Mouse (Mus musculus): ENCODE data around the gene Dpagt1.
"Not testable (repeated sequence)": the region's sequence is repeated elsewhere in the genome, so short reads cannot be mapped to it uniquely, and the experiment has no call there.

Gene Dpagt1

DNA sequence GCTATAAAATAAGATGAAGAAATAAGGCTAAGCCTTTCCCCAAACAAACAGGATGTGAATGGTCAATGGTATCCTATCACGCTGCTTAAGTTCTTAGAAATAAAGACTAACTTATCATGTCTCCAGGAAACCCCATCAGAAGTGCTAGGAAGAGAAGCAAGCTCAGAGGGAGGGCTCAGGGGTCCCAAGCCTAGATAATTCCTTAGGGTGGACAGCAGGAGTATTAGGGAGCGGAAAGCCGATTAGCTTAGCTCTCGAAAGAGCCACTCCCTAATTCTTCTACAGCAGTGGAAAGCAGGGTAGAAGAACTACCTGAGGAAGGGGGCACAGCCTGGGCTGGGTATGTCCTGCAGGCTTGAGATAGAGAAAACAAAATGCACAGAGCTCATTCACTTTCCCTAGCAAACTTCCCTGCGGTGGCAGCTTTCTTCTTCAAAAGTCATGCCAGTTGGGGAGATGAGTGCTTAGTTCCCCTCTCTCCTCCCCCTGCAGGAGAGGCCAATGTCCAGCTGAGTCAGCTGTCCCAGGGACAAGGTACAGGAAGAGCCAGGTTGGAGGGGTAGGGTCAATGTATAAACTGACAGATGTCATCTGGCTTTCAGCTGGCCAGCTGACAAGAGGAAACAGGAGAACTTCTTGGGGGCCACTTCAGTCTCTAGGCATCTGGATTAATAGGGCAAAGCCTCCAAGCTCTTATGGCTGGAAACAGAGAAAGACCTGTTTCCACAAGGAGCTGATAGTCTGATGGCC, 7.6 kb upstream of the Dpagt1 start:
- intact Hi-C loops (cut with DNase I), result no loop called here

DNA sequence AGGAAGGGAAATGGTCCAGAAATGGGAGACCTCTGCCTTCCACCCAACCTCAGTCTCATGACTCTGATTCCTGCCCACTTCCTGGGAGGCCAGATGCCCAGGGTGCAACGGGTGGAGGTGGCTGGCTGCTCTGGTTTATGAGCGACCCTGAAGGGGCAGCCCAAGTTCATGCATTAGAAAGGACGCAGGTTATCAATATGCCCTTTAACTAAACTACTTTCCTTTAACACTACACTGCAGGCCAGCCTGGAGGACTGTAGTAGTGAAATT, 7.1 kb upstream of the Dpagt1 start:
- intact Hi-C loops (cut with DNase I), result no loop called here

DNA sequence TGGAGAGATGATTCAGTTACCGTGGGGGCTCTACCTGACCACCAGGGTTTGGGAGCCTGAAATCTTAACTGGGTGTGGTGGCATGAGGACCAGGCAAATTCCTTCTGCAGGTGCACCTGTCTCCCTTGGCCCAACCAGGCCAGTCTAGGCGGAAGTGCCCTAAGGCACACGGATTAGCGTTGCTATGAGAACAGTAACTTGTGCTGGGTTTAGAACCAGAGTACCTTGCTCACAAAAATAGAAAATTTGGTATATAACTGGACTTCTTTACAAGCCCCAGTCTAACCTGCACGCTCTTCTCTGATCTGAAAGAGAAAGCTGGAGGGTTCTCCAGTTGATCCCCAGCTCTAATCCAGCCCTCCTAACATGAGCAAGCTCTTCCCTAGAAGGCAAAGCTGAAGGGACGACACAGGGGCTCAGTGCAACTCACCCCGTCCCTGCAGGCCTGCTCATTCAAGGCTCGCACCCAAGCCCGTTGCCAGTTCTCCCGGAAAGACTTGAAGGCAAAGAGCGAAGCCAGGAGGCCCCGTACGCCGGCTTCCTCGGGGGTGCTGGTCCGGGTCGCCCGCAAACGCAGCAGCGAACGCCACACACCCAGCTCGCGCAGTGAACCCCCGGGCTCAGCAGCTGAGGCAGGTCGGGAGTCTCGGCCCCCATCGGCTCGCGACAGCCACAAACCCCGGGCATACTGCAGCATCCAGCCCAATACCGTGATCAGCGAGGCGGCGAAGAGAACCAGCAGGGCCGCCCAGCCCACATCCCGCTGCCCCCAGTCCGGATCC, 6.5 kb upstream of the Dpagt1 start:
- intact Hi-C loops (cut with DNase I), result no loop called here

DNA sequence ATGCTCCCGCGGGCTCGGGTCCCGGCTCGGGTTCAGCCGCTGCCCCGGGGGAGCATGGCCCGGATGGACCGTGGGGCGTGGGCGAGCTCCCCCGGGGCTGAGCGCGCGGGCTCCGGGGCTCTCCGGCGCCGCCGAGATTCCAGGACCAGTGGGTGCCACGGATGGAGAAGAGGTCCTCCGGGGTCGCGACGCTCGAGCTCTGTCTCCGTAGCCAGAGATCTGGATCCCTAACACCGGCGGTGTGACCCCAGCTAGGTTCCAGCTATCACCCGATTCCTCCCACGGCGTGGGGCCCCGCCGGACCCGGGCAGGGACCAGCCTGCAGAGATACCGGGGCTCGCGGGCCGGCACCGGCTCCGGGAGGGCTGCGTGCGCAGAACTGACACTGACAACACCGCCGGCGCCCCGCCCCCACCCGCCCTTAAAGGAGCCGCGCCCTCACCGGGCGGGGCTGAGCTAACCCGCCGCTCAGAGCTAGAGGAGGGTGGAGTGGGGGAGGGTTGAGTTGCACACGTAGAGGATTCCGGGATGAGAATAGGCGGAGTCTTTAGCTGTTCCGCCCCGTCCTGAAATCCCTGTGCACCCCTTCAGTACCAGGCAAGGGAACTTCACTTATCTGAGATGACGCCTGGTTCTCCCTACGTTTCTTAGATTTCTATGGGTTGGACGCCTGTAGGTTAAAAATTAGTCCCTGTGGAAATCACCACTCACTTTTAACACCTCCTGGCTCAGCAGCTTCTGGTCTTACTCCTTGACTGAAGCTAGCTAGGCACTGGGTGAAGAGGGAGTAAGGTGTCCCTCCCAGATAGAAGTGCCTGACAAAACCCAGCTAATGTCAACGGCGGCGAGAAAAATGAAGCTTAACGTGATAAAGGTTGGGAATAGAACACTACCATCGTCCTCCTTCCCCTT, 5.7 kb upstream of the Dpagt1 start, which contains the start of gene C2cd2l:
C2cd2l (minus strand) TSS at position 399 of the 912 bp plus-strand sequence.
- intact Hi-C loops (cut with DNase I), result no loop called here

DNA sequence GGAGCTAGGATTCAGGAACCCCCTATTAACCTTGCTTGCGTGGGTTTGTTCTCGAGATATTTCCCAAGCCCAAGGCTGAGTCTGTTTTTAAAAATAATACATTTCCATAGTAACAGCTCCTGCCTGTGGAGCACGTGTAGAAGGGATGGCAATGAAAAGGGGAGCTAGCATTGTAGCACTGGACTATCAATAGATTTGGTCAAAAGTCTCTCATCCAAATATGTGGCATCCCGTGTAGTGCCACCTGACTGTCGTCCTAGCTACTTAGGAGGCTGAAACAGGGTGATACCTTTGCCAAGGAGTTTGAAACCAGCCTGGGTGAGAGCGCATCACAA, 5.1 kb upstream of the Dpagt1 start:
- intact Hi-C loops (cut with DNase I), result no loop called here

DNA sequence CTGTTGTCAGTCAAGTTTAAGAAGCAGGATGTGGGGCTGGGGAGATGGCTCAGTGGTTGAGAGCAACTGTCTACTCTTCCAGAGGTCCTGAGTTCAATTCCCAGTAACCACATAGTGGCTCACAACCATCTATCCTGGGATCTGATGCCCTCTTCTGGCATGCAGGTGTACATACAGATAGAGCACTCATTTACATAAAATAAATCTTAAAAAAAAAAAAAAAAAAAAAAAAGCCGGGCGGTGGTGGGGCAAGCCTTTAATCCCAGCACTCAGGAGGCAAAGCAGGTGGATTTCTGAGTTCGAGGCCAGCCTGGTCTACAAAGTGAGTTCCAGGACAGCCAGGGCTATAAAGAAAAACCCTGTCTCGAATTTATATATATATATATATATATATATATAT, 2.2 kb upstream of the Dpagt1 start:
- intact Hi-C loops (cut with DNase I), result not testable (repeated sequence)

DNA sequence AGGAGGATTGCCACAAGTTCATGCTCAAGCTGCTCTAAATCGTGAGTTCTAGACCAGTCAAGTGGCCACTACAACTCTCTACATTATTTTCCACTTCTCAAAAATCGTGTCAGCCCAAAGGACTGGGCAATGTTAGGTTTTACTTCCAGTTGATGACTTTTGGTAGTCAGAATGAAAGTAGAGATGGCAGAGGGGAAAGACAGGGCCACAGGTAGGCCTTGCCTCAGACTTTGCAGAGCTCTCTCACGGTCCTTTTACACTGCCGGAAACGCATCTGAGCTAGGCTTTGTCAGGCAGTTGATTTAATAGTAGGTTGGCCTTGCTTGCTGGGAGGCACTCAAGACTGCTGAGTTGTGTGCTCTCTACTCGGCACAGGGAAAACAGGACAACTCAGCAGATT, 1.7 kb upstream of the Dpagt1 start:
- intact Hi-C loops (cut with DNase I), result no loop called here

DNA sequence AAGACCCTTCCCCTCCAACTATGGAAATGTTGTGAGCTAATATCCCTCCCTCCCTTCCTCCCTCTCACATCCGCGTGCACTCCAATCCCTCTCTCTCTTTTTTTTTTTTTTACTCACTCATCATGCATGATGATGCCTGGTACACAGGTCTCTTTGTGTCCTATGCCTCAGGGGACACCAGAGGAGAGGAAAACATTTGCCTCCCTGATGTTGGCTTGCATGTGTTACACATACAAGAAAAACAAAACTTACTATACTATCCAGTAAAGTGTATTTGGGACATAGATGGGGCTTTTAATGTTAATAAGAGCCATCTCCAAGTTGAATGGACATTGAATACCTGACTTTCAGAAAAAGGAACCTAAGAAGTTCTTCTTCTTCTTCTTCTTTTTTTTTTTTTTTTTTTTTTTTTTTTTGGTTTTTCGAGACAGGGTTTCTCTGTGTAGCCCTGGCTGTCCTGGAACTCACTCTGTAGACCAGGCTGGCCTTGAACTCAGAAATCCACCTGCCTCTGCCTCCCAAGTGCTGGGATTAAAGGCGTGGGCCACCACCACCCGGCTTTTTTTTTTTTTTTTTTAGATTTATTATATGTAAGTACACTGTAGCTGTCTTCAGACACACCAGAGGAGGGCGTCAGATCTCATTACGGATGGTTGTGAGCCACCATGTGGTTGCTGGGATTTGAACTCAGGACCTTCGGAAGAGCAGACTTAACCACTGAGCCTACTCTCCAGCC, 619 bp upstream of the Dpagt1 start:
- intact Hi-C loops (cut with DNase I), result not testable (repeated sequence)

DNA sequence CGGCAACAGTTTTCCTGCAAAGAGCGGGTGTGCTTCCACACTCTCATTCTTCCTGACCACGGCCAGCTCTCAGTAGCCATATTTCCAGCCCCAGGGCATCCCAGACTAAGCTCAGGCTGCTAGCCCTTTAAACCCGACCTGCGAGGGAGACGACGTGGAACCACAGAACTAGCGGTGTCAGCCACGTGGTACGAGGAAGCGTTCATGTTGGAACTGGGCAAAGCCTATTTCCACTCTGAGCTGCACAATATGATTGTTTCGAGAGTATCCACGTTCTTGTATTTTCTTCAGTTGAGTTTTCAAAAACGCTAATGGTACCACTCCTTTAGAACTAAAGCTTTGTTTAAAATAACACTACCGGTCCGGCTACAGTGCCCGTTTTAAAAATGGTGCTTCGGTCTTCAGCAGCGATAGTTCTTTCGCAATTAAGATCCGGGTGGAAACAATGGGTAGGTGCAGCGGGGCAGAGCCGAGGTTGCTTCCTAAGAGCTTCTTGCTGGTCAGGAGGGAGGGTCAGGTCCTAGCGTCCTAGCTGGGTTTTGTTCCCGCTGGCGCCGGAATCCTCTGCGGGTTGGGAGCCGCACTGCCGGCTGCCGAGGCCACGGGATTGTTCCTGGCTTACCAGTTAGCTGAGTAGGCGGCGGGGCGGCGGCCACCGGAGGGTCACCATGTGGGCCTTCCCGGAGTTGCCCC, 698 bp downstream of the Dpagt1 start:
- intact Hi-C loops (cut with DNase I), result no loop called here

DNA sequence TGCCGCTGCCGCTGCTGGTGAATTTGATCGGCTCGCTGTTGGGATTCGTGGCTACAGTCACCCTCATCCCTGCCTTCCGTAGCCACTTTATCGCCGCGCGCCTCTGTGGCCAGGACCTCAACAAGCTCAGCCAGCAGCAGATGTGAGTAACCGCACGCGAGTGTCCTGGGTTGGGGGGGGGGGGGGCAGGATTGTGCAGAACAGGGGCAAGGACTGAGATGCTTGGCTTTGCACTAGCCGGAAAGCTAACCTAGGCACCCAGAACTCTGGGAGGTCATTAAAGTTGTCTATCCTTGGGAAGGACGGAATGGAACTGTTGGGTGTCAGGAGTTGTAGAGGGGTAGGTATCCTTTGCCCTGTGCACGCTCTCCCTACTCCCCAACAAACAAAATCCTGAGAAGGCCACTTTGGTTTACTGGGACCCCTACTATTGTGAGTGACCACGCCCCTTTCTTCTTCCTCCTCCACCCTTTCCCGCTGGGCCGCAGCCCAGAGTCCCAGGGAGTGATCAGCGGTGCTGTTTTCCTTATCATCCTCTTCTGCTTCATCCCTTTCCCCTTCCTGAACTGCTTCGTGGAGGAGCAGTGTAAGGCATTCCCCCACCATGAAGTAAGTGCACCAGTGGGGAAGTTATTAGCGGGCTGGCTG, 1.4 kb downstream of the Dpagt1 start:
- intact Hi-C loops (cut with DNase I), result no loop called here

DNA sequence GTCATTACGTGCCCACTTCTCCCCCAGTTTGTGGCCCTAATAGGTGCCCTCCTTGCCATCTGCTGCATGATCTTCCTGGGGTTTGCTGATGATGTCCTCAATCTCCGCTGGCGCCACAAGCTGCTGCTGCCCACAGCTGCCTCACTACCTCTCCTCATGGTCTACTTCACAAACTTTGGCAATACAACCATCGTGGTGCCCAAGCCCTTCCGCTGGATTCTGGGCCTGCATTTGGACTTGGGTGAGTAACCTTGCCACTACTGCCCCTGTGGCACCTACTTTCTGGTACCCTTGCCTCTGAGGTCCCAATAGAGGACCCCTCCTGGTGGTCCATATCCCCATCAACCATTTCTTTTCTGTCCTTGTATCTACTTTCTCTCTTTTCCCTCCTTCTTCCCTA, 2.1 kb downstream of the Dpagt1 start:
- intact Hi-C loops (cut with DNase I), result no loop called here

DNA sequence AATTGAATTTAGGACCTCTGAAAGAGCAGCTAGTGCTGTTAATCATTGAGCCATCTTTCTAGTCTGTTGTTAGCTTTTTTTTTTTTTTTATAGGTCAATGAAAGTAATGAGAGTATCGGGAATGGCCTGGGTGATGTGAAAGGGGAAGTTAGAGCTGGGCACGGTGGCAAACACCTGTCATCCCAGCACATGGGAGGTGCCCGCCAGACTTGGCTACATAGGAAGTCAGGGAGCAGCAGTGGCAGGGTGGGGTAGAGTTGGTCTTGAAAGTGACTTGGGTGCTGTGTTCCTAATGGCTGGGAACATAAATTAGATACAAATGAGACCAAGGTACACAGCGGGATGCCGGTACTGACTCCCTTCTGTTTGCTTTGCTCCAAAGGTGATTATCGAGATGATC, 4.9 kb downstream of the Dpagt1 start:
- intact Hi-C loops (cut with DNase I), result loop anchor here (10.0 kb wide), 1 partner anchor 86 kb away; the partner anchor contains the start of gene Ccdc153

DNA sequence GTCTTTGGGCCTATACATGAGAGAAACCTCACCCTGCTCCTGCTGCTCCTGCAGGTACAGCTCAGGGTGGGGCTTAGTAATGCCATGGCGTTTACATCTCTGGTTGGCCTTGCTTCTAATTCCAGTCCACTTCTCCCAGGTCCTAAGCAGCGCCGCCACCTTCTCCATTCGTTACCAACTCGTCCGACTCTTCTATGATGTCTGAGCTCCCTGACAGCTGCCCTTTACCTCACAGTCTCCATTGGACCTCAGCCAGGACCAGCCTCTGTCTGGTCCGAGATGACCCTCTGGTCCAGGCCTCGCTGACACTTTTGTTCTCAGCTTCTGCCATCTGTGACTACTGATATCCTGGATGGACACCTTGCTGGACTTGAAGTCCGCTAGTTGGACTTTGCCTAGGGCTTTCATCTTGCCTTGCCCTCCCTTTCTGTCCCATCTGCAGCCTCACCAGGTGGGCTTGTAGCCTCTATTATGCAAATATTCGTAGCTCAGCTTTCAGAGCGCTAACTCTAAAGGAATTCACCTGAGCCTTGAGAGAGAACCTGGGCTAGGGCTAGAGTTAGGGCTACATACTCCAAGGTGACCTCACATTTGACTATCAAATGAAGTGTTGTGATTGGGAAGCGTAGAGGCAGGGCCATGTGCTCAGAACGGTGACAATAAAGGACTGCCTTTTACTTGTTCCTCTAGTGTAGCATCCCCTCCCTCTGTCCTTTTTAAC, 7.3 kb downstream of the Dpagt1 start:
- intact Hi-C loops (cut with DNase I), result loop anchor here (10.0 kb wide), 1 partner anchor 88 kb away; the partner anchor contains the start of gene Ccdc153

DNA sequence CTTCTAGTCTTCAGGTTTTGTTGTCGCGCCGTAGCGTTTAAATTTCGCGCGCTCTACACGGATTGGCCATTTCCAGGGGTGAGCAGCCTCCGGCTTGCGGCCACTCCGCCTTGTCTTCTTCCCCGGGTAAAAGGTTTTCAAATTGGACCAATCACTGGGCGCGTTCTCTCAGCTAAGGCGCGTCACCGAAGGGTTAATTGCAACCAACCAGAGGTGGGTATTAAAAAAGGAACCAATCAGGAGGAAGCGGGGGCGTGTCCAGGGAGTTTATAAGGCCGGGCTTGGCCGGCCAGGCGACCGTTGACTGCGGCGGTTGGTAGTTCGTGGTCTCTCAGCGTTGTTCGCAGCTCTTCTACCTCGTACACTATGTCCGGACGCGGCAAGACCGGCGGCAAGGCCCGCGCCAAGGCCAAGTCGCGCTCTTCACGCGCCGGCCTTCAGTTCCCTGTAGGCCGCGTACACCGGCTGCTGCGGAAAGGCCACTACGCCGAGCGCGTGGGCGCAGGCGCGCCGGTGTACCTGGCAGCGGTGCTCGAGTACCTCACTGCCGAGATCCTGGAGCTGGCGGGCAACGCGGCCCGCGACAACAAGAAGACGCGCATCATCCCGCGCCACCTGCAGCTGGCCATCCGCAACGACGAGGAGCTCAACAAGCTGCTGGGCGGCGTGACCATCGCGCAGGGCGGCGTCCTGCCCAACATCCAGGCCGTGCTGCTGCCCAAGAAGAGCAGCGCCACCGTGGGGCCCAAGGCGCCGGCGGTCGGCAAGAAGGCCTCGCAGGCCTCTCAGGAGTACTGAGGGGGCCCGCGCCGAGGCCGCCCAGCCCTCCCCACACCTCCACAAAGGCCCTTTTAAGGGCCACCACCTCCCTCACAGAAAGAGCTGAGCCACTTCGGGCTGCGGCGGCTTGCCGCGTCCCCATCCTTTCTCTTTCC, 8.8 kb downstream of the Dpagt1 start, which contains the start of gene H2afx:
H2afx (plus strand) TSS at position 299 of the 935 bp plus-strand sequence.
- intact Hi-C loops (cut with DNase I), result loop anchor here (5.0 to 10.0 kb wide), 2 partner anchors 58 to 90 kb away; partner anchors contain the start of gene Ccdc153

DNA sequence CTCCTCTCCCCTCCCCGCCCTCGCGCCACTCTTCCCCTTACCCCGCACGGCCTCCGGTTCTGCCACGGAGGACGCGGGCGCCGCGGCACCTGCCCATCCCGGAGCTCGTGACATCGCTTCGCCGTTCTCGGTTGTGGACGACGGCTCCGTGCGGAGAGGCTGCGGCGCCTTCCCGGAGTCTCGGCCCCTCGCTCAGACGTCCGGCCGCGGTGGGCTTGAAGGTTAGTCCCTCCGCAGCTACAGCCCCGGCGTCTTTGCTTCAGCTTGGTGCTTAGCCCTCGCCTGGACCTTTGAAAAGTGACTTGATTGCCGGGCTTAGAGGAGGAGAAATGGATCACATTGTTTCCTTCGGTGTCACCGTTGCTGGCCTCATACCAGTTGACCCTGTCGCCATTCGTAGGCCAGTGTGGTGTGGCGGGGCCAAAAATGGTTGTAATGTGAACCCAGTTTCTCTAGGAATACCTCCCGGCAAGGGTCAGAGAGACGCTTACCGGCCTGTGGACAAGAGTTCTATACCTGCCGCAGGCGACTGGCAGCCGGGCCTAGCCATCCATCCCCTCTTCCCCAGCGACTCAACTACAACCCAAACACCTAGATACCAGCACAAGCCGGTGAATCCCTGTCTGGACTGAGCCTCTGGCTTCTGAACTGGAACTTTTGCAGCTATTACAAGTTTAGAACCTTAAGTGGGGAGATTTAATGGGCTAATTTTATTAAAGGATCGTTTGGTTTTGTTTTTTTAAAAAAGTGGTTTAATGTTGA, 9.7 kb downstream of the Dpagt1 start:
- intact Hi-C loops (cut with DNase I), result loop anchor here (5.0 to 10.0 kb wide), 2 partner anchors 57 to 91 kb away; partner anchors contain the start of gene Ccdc153

DNA sequence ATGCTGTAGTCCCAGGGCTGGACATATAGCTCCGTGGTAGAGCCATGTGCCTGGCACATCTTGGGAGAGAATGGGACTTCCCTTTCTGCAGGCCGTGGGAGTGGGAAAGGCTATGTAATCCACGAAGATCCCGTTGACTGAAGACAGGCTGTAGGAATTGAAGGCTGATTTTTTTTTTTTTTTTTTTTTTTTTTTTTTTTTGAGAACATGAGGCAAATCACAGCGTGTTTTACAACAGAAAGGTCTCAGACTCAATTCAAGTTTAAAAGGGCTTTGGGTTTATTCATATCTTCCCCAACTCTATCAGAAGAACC, 10.2 kb downstream of the Dpagt1 start:
- intact Hi-C loops (cut with DNase I), result loop anchor here (5.0 to 10.0 kb wide), 2 partner anchors 56 to 91 kb away; partner anchors contain the start of gene Ccdc153

DNA sequence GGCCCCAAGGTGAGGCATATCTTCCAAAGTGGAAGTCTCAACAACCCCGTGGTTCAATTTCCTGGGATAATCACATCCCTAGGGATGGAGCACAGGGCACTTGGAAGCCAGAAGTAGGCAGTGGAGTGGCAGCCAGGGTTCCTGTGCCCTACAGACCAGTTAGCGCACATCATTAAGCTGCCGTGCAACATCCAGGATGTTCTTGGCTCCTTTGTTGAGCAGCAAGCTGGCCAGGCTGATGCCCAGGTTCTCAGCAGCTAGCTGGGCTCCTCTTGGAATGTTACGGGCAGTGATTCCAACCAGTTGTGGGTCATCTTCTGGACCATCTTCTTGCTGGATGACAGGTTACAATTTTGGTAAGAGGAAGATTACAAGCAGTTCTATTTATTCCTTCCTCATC, 10.7 kb downstream of the Dpagt1 start:
- intact Hi-C loops (cut with DNase I), result loop anchor here (5.0 to 10.0 kb wide), 2 partner anchors 56 to 92 kb away; partner anchors contain the start of gene Ccdc153

Measured in adrenal gland (tissue).